Mouse (Mus musculus): ENCODE data around the gene Rhoh. TPM values are rescaled to one million over a fixed set of nuclear protein-coding genes. Genes with fewer than 3 reads are reported as not detected.

Rhoh gene
- polyA plus RNA-seq, 1 experiment from 2014 or later: 5.1 TPM

DNA sequence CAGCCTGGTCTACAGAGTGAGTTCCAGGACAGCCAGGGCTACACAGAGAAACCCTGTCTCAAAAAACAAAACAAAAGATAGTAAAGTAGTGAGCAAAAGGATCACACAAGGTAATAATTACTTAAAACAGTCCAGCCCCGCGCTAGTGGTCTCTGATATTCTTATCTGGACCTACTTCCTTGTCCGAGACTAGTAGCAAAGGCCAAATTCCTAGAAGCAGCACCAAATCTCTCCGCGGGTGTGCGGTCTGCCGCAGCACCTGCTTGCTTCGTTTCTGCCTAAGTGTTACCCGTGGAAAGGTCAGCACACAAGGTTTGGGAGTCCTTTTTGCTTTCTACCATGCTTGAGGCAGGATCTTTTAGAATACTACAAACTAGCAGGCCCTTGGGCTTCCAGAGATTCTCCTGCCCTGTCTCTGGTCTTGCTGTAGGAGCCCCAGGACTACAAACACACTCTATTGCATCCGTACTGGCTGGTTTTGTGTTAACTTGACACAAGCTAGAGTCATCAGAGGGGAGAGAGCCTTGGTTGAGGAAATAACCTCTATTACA is 40.9 kb downstream of the Rhoh start:
- H3K27ac ChIP-seq (ENCODE audit: low read depth): no peak overlapping the region
- DNase-seq (no peak), ATAC-seq (no peak)
- H3K4me3 ChIP-seq (ENCODE audit: low read depth, low read length): no peak overlapping the region
- no peak overlapping the region for H3K4me2 ChIP-seq (ENCODE audit: low read depth, low read length)
- no peaks in the 10 kb centered on the region for H3K36me3 ChIP-seq (replicated peaks; ENCODE audit: insufficient read depth, low read length)
- peaks cover 4% of the 10 kb centered on the region; the same call in 1 of the 2 replicates for H3K9me3 ChIP-seq (ENCODE audit: low read length)
- WGBS (ENCODE audit: insufficient replicate concordance): 48% methylated on average over 10 of the region's 10 CpGs
- H3K4me1 ChIP-seq (ENCODE audit: insufficient read depth): peaks cover 8% of the 10 kb centered on the region; the same call in 1 of the 2 replicates
- TF ChIP-seq CTCF (IDR thresholded peaks at IDR 0.05; ENCODE audit: low read depth) (no peak), EP300 (IDR thresholded peaks at IDR 0.05; ENCODE audit: low read depth) (no peak)
- no peaks in the 10 kb centered on the region for H3K27me3 ChIP-seq (ENCODE audit: insufficient read depth, low read length)
- no peak overlapping the region for H3K9ac ChIP-seq (replicated peaks)

DNA sequence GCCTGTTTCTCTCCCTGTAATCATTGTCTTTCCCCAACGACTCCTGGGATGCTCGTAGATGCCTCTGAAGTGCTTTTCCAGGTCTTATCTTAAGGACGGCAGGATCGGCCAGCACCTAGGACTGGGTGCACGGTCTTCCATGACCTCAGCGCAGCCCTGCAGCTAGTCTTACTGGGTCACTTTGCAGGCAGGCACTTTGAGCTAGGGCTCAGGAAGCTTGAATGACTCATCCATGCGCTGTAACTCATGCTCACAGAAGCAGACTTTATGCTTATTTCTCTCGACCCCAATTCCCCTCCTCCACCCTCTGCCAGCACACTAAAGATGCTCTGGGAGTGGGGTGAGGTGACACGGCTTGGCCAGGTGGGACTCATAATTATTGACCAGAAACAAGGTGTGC is 41.8 kb downstream of the Rhoh start:
- WGBS (ENCODE audit: insufficient replicate concordance): 78% methylated on average over 9 of the region's 9 CpGs

DNA sequence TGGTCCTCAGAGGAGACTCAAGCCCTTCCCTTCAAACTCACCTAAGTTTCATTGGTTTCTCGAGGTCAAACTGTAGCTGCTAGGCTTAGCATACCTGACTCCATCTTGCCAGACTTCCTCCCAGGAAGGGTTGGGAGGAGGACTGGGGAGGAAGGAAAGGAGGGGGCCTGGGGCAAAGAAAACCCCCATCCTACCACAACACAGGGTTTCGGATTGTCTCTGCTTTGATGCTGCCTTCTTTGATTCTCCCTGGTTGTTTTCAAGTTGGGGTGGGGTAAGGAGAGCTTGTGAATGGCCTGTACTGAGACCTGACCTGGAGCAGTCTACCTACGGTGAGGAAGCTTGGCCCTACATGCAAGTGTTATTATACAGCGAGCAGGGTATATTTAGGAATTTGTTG is 43.5 kb downstream of the Rhoh start:
- Histone ChIP-seq H3K4me1 (ENCODE audit: insufficient read depth) (peaks cover 8% of the 10 kb centered on the region; the same call in 1 of the 2 replicates), H3K9me3 (ENCODE audit: low read length) (peaks cover 4% of the 10 kb centered on the region; the same call in 1 of the 2 replicates), H3K36me3 (replicated peaks; ENCODE audit: insufficient read depth, low read length) (no peaks in the 10 kb centered on the region), H3K4me3 (ENCODE audit: low read depth, low read length) (no peak overlapping the region), H3K27ac (ENCODE audit: low read depth) (no peak overlapping the region), H3K9ac (replicated peaks) (no peak overlapping the region), H3K4me2 (ENCODE audit: low read depth, low read length) (no peak overlapping the region), H3K27me3 (ENCODE audit: insufficient read depth, low read length) (no peaks in the 10 kb centered on the region)
- ATAC-seq (no peak), DNase-seq (no peak)
- TF ChIP-seq EP300 (IDR thresholded peaks at IDR 0.05; ENCODE audit: low read depth) (no peak), CTCF (IDR thresholded peaks at IDR 0.05; ENCODE audit: low read depth) (no peak)
- WGBS (ENCODE audit: insufficient replicate concordance): 84% methylated on average over 4 of the region's 4 CpGs

More for the DNA sequence above, 41.8 kb downstream of the Rhoh start:
- no peaks in the 10 kb centered on the region for H3K27me3 ChIP-seq (ENCODE audit: insufficient read depth, low read length)
- DNase-seq (no peak), ATAC-seq (no peak)
- H3K9ac ChIP-seq (replicated peaks): no peak overlapping the region
- H3K4me3 ChIP-seq (ENCODE audit: low read depth, low read length): no peak overlapping the region
- peaks cover 8% of the 10 kb centered on the region; the same call in 1 of the 2 replicates for H3K4me1 ChIP-seq (ENCODE audit: insufficient read depth)
- TF ChIP-seq EP300 (IDR thresholded peaks at IDR 0.05; ENCODE audit: low read depth) (no peak), CTCF (IDR thresholded peaks at IDR 0.05; ENCODE audit: low read depth) (no peak)
- peaks cover 4% of the 10 kb centered on the region; the same call in 1 of the 2 replicates for H3K9me3 ChIP-seq (ENCODE audit: low read length)
- H3K36me3 ChIP-seq (replicated peaks; ENCODE audit: insufficient read depth, low read length): no peaks in the 10 kb centered on the region
- H3K4me2 ChIP-seq (ENCODE audit: low read depth, low read length): no peak overlapping the region
- no peak overlapping the region for H3K27ac ChIP-seq (ENCODE audit: low read depth)

DNA sequence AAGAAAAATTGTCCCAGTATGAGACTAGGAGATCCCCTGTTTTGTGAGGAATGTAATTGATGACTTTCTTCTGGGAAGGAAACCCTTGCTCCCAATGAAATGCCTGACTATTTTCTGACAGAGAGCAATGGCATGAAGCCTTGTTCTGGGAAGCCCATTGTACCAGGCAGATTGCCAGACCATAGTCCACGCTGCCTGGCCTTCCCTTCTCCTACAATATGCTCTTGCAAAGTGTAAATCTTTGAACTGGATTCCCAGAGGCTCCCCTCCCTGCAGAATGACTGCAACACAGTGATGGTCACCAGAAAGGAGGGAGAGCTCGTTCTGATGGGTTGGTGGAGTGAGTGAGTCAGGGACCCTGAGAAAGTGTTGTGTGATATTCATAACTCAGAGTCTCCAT is 47.7 kb downstream of the Rhoh start:
- H3K9me3 ChIP-seq (ENCODE audit: low read length): peaks cover 4% of the 10 kb centered on the region; the same call in 1 of the 2 replicates
- no peak for TF ChIP-seq CTCF (IDR thresholded peaks at IDR 0.05; ENCODE audit: low read depth)
- no peak overlapping the region for H3K27ac ChIP-seq (ENCODE audit: low read depth)
- no peaks in the 10 kb centered on the region for H3K36me3 ChIP-seq (replicated peaks; ENCODE audit: insufficient read depth, low read length)
- WGBS (ENCODE audit: insufficient replicate concordance): 75% methylated on average over 2 of the region's 2 CpGs
- no peak overlapping the region for H3K4me2 ChIP-seq (ENCODE audit: low read depth, low read length)
- H3K4me3 ChIP-seq (ENCODE audit: low read depth, low read length): no peak overlapping the region
- no peak for ATAC-seq
- H3K4me1 ChIP-seq (ENCODE audit: insufficient read depth): no peaks in the 10 kb centered on the region
- no peak overlapping the region for H3K9ac ChIP-seq (replicated peaks)
- no peak for DNase-seq
- no peaks in the 10 kb centered on the region for H3K27me3 ChIP-seq (ENCODE audit: insufficient read depth, low read length)

DNA sequence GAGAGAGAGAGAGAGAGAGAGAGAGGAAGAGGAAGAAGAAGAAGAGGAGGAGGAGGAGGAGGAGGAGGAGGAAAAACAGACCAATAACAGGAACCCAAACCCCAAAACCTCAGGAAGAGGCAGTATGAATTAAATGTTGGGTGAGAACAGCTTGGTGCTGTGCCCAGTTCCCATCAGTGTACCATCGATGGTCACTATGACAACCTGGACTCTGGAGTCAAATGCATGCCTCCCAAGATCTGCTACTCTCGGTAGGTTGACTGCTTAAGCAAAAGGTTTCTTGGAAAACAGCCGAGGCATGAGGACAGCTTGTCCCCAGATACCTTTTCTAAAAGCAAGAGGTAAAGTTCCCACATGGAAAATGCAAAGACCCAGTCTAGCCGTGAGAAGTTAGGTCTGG is 48.3 kb downstream of the Rhoh start:
- no peak for DNase-seq
- TF ChIP-seq EP300 (IDR thresholded peaks at IDR 0.05; ENCODE audit: low read depth): no peak
- TF ChIP-seq CTCF (IDR thresholded peaks at IDR 0.05; ENCODE audit: low read depth): no peak
- 69% methylated on average over 4 of the region's 4 CpGs for WGBS (ENCODE audit: insufficient replicate concordance)

DNA sequence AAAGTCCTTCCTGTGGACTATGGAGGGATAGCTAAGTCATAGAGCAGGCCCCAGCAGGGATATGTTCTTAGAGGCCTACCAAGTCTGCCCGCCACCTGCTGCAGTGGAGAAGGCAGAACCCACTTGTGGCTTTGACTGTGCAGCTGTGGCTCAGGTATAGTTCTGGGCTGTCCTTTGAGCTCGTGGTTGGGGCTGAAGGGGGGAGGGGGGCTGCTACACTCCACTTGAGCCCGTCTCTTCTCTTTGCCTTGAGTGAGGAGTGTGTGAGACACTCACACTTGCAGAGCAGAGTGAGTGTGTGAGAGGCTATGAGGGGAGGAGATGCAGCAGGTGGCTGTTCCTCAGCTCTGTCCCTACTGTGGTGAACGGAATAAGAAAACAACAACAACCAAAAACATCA is 49.4 kb downstream of the Rhoh start:
- no peak overlapping the region for H3K4me3 ChIP-seq (ENCODE audit: low read depth, low read length)
- ATAC-seq: peak; percentile 48; the same call in 1 of the 2 replicates
- 68% methylated on average over 4 of the region's 4 CpGs for WGBS (ENCODE audit: insufficient replicate concordance)
- H3K9ac ChIP-seq (replicated peaks): no peak overlapping the region
- no peaks in the 10 kb centered on the region for H3K9me3 ChIP-seq (ENCODE audit: low read length)
- H3K4me2 ChIP-seq (ENCODE audit: low read depth, low read length): no peak overlapping the region
- TF ChIP-seq CTCF (IDR thresholded peaks at IDR 0.05; ENCODE audit: low read depth) (no peak), EP300 (IDR thresholded peaks at IDR 0.05; ENCODE audit: low read depth) (no peak)
- H3K36me3 ChIP-seq (replicated peaks; ENCODE audit: insufficient read depth, low read length): no peaks in the 10 kb centered on the region
- no peaks in the 10 kb centered on the region for H3K27me3 ChIP-seq (ENCODE audit: insufficient read depth, low read length)
- DNase-seq: peak; percentile 32
- no peaks in the 10 kb centered on the region for H3K4me1 ChIP-seq (ENCODE audit: insufficient read depth)
- H3K27ac ChIP-seq (ENCODE audit: low read depth): peak overlapping the region; percentile 67

More for the DNA sequence above, 48.3 kb downstream of the Rhoh start:
- Histone ChIP-seq H3K36me3 (replicated peaks; ENCODE audit: insufficient read depth, low read length) (no peaks in the 10 kb centered on the region), H3K27ac (ENCODE audit: low read depth) (no peak overlapping the region), H3K9me3 (ENCODE audit: low read length) (peaks cover 1% of the 10 kb centered on the region; the same call in 1 of the 2 replicates), H3K4me1 (ENCODE audit: insufficient read depth) (no peaks in the 10 kb centered on the region), H3K27me3 (ENCODE audit: insufficient read depth, low read length) (no peaks in the 10 kb centered on the region), H3K9ac (replicated peaks) (no peak overlapping the region), H3K4me2 (ENCODE audit: low read depth, low read length) (no peak overlapping the region), H3K4me3 (ENCODE audit: low read depth, low read length) (no peak overlapping the region)
- no peak for ATAC-seq

All from liver, postnatal 0 days (tissue).